Comparison of ENCODE assay signal across 8 mouse cellular contexts in the genomic region with DNA sequence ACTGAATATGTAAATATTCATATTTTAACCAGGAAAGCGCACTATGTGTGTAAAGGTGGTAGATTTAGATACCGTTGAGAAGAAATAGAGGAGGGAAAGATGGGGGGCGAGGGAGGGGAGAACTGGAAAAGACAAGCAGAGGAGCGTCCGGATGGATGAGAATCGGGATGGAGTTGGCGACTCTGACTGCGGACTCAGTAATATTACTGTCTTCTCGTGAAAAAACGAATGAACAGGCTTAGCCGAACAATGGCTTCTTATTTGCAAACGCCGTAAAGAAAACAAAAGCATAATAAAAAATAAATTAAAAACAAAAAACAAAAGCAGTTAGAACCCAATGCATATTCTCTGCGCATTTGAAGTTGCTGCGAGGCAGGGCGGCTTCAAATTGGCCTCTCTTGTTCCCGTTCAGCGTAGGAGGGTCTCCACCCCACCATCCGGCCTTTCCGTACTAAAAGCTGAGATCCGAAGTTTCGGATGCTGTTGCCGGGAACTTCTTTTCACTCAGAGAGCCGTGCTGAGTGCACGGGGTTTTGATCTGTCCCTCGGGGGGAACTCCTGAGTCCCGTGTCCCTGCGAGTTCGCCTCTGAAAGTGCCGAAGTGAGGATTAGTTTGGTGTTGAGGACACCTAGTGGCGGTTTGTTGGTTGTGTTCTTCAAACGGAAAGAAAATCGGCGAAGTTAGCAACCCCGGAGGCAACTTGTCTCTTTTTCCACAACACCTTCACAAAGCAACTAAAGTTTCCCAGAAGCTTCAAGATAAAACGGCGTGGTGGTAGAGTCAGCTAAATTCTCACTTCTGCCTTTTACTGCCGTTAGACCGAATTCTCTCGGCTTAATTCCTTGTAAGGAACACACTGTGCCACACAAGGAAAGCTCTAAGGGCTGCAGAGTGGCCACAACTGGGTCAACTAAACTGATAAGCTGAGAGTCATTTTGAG.
A peak's percentile ranks its signal among the peaks of the same experiment; 100 is the strongest.
DNase-seq lines count a peak whose midpoint lies in the region; ATAC-seq and TF ChIP-seq lines count a peak whose summit lies in the region.

No protein-coding gene starts in this region.

- no peaks in the 10 kb centered on the region for H3K36me3 ChIP-seq in forebrain, postnatal 0 days (ENCODE audit: insufficient read depth)
- H3K36me3 ChIP-seq in lung, postnatal 0 days (ENCODE audit: insufficient read depth, low read length): no peaks in the 10 kb centered on the region

- H3K9ac ChIP-seq in forebrain, postnatal 0 days: no peak overlapping the region
- H3K9ac ChIP-seq in lung, postnatal 0 days (replicated peaks; ENCODE audit: low read depth): peak overlapping the region; percentile 20

- peaks cover 28% of the 10 kb centered on the region for H3K27me3 ChIP-seq in forebrain, postnatal 0 days (ENCODE audit: insufficient read depth, low read length)
- peaks cover 8% of the 10 kb centered on the region; the same call in 1 of the 2 replicates for H3K27me3 ChIP-seq in lung, postnatal 0 days (replicated peaks; ENCODE audit: insufficient read depth, low read length)

- no peak overlapping the region for H3K27ac ChIP-seq in forebrain, postnatal 0 days (ENCODE audit: low read depth, low read length)
- no peak overlapping the region for H3K27ac ChIP-seq in layer of hippocampus, adult 2 months
- H3K27ac ChIP-seq in lung, postnatal 0 days (ENCODE audit: low read length): no peak overlapping the region

- no peaks in the 10 kb centered on the region for H3K9me3 ChIP-seq in forebrain, postnatal 0 days (ENCODE audit: low read length)
- H3K9me3 ChIP-seq in lung, postnatal 0 days (ENCODE audit: low read length): no peaks in the 10 kb centered on the region

- H3K4me2 ChIP-seq in forebrain, postnatal 0 days (ENCODE audit: low read depth): peak overlapping the region; percentile 67
- peak overlapping the region; percentile 60 for H3K4me2 ChIP-seq in lung, postnatal 0 days (replicated peaks; ENCODE audit: low read depth, low read length)

- TF ChIP-seq EP300 in lung, postnatal 0 days (IDR thresholded peaks at IDR 0.05): 0 out of 2 replicates have a peak, but pooled peaks have one; percentile 16

- peak; percentile 88 for TF ChIP-seq CTCF in forebrain, postnatal 0 days (IDR thresholded peaks at IDR 0.05; ENCODE audit: low read depth)
- TF ChIP-seq CTCF in layer of hippocampus, adult 2 months (conservative IDR thresholded peaks at IDR 0.05): peak; percentile 84
- peak; percentile 89 for TF ChIP-seq CTCF in lung, postnatal 0 days (IDR thresholded peaks at IDR 0.05)

- peak overlapping the region; percentile 42 for H3K4me3 ChIP-seq in forebrain, postnatal 0 days (ENCODE audit: low read depth, low read length)
- peak overlapping the region; percentile 58 for H3K4me3 ChIP-seq in layer of hippocampus, adult 2 months
- H3K4me3 ChIP-seq in lung, postnatal 0 days (ENCODE audit: low read depth, low read length): peak overlapping the region; percentile 37

- H3K4me1 ChIP-seq in forebrain, postnatal 0 days (ENCODE audit: insufficient read depth): no peaks in the 10 kb centered on the region
- H3K4me1 ChIP-seq in lung, postnatal 0 days (ENCODE audit: insufficient read depth, low read depth, low read length): peaks cover 7% of the 10 kb centered on the region; the same call in 1 of the 2 replicates

- WGBS in forebrain, postnatal 0 days: 2% methylated on average over 40 of the region's 40 CpGs
- WGBS in lung, postnatal 0 days: 1% methylated on average over 40 of the region's 40 CpGs

- ATAC-seq in forebrain, postnatal 0 days: peak; percentile 92
- peak; percentile 93 to 94 for ATAC-seq in hematopoietic stem cell, adult 5-6 weeks (replicated peaks in 1 of 2; ENCODE audit: insufficient read depth in 1 of 2, low FRiP score in 2 of 2, low TSS enrichment in 1 of 2, low read depth in 1 of 2, poor library complexity in 2 of 2, severe bottlenecking in 2 of 2)
- ATAC-seq in lung, postnatal 0 days: peak; percentile 77

- peak; percentile 86 for DNase-seq in Muller cell, postnatal 12 days (ENCODE audit: inconsistent ontology term)
- peak; percentile 54 for DNase-seq in cerebellum, adult 8-10 months
- DNase-seq in forebrain, postnatal 0 days: peak; percentile 89
- peak; percentile 25 to 55 for DNase-seq in layer of hippocampus, adult 2 months (ENCODE audit: low spot score in 2 of 2)
- DNase-seq in lung, postnatal 0 days (ENCODE audit: low spot score): peak; percentile 83
- DNase-seq in ovary, postnatal 10 days (ENCODE audit: low spot score): peak; percentile 18
- peak; percentile 15 to 18 for DNase-seq in thymus, postnatal 36 days

Comparison
In these comparisons a context has a peak if more than half of its experiments do, and no peak if none do; other contexts are left out.
1. DNase-seq: peak in every context shown above with its lines; median percentile 89 in forebrain, postnatal 0 days; 86 in Muller cell, postnatal 12 days; 83 in lung, postnatal 0 days; 54 in cerebellum, adult 8-10 months; 40 in layer of hippocampus, adult 2 months; 18 in ovary, postnatal 10 days; 16 in thymus, postnatal 36 days.